Mouse (Mus musculus) olfactory bulb, adult 2 months (tissue): ENCODE results near the gene Mpv17l.
"Not testable (repeated sequence)": the region's sequence is repeated elsewhere in the genome, so short reads cannot be mapped to it uniquely, and the experiment has no call there.

Experiments
- CTCF ChIP-seq: fragments of 200-500 bp; IDR thresholded peaks from 2 replicates; pipeline ENCODE4 v1.5.1; 2012; ENCODE audit warnings: low read depth, mild to moderate bottlenecking, low read length, moderate library complexity; ENCODE audit not compliant: insufficient read depth
- POLR2A ChIP-seq: fragments of 200-500 bp; IDR thresholded peaks from 2 replicates; pipeline ENCODE4 v1.6.1; 2012; ENCODE audit warnings: mild to moderate bottlenecking, low read depth, low read length, moderate library complexity; ENCODE audit not compliant: insufficient read depth

- TF ChIP-seq CTCF, POLR2A: not testable (repeated sequence)
Measured at GRCm38 (mm10) chr16:13977026-13977425, 74.1 kb downstream of the Mpv17l start.
